Mouse (Mus musculus) erythroblast, embryonic 14.5 days (primary cell): ENCODE results near the gene Phrf1.

Source experiments
- GATA1 ChIP-seq: IDR thresholded peaks from 2 replicates; pipeline ENCODE4 v1.6.1; 2012; ENCODE audit warnings: low read length, inconsistent platforms, mixed read lengths
- TAL1 ChIP-seq: IDR thresholded peaks from 3 replicates; pipeline ENCODE4 v1.6.1; 2012; ENCODE audit warnings: low read length, inconsistent platforms, mixed read lengths

DNA sequence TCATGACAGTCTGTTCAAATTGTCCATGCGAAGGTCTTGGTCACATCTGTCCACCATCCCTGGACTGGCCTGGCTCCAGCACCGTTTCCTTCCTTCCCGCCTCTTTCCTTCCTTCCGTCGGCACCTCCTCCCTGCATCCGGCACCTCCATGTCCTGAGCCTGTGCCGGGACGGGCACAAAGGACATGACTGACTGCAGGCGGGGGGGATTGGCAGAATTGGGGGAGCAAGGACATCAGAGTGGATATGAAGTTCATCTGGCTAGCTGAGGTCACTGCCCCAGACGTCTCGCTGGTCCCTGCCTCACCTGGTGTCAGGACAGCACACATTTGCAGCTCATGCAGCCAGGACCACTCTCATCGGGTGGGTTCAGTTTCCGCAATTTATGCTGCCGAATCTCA, 37.5 kb upstream of the Phrf1 start:
- TF ChIP-seq GATA1 (no peak), TAL1 (no peak)
